Mouse (Mus musculus) ES-E14 (cell line): Measurements from ENCODE around the gene Grm4.

Source experiments
- MAFK ChIP-seq: IDR thresholded peaks from 2 replicates; pipeline ENCODE4 v1.6.1; 2014; ENCODE audit warnings: mild to moderate bottlenecking, low read depth, low read length, inconsistent platforms; ENCODE audit not compliant: insufficient read depth
- ZC3H11A ChIP-seq: IDR thresholded peaks from 2 replicates; pipeline ENCODE4 v1.6.1; 2012; ENCODE audit warnings: low read depth, mild to moderate bottlenecking, inconsistent platforms, low read length, borderline replicate concordance

DNA sequence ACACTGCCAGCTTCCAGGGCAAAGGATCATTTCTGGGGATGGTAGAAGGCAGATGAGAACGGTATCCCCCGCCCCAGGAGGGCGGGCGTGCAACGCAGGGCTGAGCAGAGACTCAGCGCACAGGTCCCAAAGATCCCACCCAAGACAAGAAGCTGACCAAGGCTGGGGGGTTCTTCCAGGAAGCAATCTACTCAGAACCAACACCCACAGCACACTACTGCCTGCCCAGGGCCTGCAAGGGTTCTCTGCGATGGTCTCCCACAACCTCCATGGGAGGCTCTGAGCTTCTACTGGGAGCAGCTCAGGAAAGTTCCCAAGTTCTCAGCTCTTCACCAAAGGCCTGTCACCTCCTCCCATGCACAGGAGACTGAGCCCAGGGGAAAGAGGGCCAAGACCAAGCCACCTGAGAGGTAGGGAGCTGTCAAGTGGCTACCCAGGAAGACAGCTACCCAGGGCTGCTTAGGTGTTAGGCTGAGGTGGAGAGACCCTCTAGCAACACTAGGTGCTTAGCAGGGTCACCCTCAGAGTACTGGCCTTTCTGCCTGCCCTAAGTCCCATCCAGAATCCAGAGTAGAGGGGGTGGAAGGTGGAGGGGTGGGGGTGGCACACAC lies 10.0 kb downstream of the Grm4 start:
- TF ChIP-seq MAFK (no peak), ZC3H11A (no peak)
